Mouse (Mus musculus): Measurements from ENCODE around the gene Atg10. TPM values are rescaled to one million over a fixed set of nuclear protein-coding genes. Genes with fewer than 3 reads are reported as not detected.
A peak's percentile ranks its signal among the peaks of the same experiment; 100 is the strongest.
"Not testable (repeated sequence)": the region's sequence is repeated elsewhere in the genome, so short reads cannot be mapped to it uniquely, and the experiment has no call there.

Atg10 gene
- polyA plus RNA-seq, 1 experiment from 2014 or later: 16.8 TPM

GRCm38 (mm10) chr13:90926938-90927633 is 296.7 kb downstream of the Atg10 start:
- ATAC-seq: no peak
- 68% methylated on average over 5 of the region's 5 CpGs for WGBS

GRCm38 (mm10) chr13:90926125-90926765 is 297.5 kb downstream of the Atg10 start:
- no peak overlapping the region for H3K27ac ChIP-seq (ENCODE audit: low read length)
- H3K9me3 ChIP-seq (ENCODE audit: control insufficient read depth, low read length): no peaks in the 10 kb centered on the region
- H3K4me1 ChIP-seq (ENCODE audit: control insufficient read depth, insufficient read depth, low read length): 0 out of 2 replicates have a peak, but pooled peaks cover 3% of the 10 kb centered on the region
- H3K36me3 ChIP-seq (ENCODE audit: control insufficient read depth, insufficient read depth, low read length): peaks cover 6% of the 10 kb centered on the region; the same call in 1 of the 2 replicates
- WGBS: 82% methylated on average over 7 of the region's 7 CpGs
- H3K4me2 ChIP-seq (ENCODE audit: low read depth, low read length): no peak overlapping the region
- no peak overlapping the region for H3K9ac ChIP-seq (ENCODE audit: low read depth, low read length)
- H3K4me3 ChIP-seq (ENCODE audit: low read length): no peak overlapping the region
- no peaks in the 10 kb centered on the region for H3K27me3 ChIP-seq (replicated peaks; ENCODE audit: control insufficient read depth, insufficient read depth, low read length)
- ATAC-seq: no peak

More at GRCm38 (mm10) chr13:90926938-90927633, 296.7 kb downstream of the Atg10 start:
- no peak overlapping the region for H3K27ac ChIP-seq (ENCODE audit: low read length)
- no peak overlapping the region for H3K4me3 ChIP-seq (ENCODE audit: low read length)
- H3K27me3 ChIP-seq (replicated peaks; ENCODE audit: control insufficient read depth, insufficient read depth, low read length): no peaks in the 10 kb centered on the region
- no peak overlapping the region for H3K9ac ChIP-seq (ENCODE audit: low read depth, low read length)
- no peak overlapping the region for H3K4me2 ChIP-seq (ENCODE audit: low read depth, low read length)
- peaks cover 6% of the 10 kb centered on the region; the same call in 1 of the 2 replicates for H3K36me3 ChIP-seq (ENCODE audit: control insufficient read depth, insufficient read depth, low read length)
- H3K4me1 ChIP-seq (ENCODE audit: control insufficient read depth, insufficient read depth, low read length): 0 out of 2 replicates have a peak, but pooled peaks cover 3% of the 10 kb centered on the region
- no peaks in the 10 kb centered on the region for H3K9me3 ChIP-seq (ENCODE audit: control insufficient read depth, low read length)

- no peaks in the 10 kb centered on the region for H3K27me3 ChIP-seq (replicated peaks; ENCODE audit: control insufficient read depth, insufficient read depth, low read length)
- no peak overlapping the region for H3K9ac ChIP-seq (ENCODE audit: low read depth, low read length)
- H3K4me2 ChIP-seq (ENCODE audit: low read depth, low read length): no peak overlapping the region
- H3K9me3 ChIP-seq (ENCODE audit: control insufficient read depth, low read length): no peaks in the 10 kb centered on the region
- H3K36me3 ChIP-seq (ENCODE audit: control insufficient read depth, insufficient read depth, low read length): peaks cover 6% of the 10 kb centered on the region; the same call in 1 of the 2 replicates
- WGBS: 93% methylated on average over 5 of the region's 5 CpGs
- 0 out of 2 replicates have a peak, but pooled peaks cover 3% of the 10 kb centered on the region for H3K4me1 ChIP-seq (ENCODE audit: control insufficient read depth, insufficient read depth, low read length)
- ATAC-seq: no peak
- H3K4me3 ChIP-seq (ENCODE audit: low read length): no peak overlapping the region
- no peak overlapping the region for H3K27ac ChIP-seq (ENCODE audit: low read length)
Measured at GRCm38 (mm10) chr13:90925191-90925590, 298.6 kb downstream of the Atg10 start.

- Histone ChIP-seq H3K9ac (ENCODE audit: low read depth, low read length) (peak overlapping the region; percentile 98), H3K27me3 (replicated peaks; ENCODE audit: control insufficient read depth, insufficient read depth, low read length) (no peaks in the 10 kb centered on the region), H3K36me3 (ENCODE audit: control insufficient read depth, insufficient read depth, low read length) (peaks cover 6% of the 10 kb centered on the region; the same call in 1 of the 2 replicates), H3K9me3 (ENCODE audit: control insufficient read depth, low read length) (no peaks in the 10 kb centered on the region), H3K4me2 (ENCODE audit: low read depth, low read length) (peak overlapping the region; percentile 60), H3K4me1 (ENCODE audit: control insufficient read depth, insufficient read depth, low read length) (0 out of 2 replicates have a peak, but pooled peaks cover 3% of the 10 kb centered on the region), H3K4me3 (ENCODE audit: low read length) (peak overlapping the region; percentile 81), H3K27ac (ENCODE audit: low read length) (no peak overlapping the region; the same call in 1 of the 2 replicates)
- WGBS: 45% methylated on average over 9 of the region's 9 CpGs
- ATAC-seq: no peak
Measured at GRCm38 (mm10) chr13:90924072-90924471, 299.7 kb downstream of the Atg10 start.

GRCm38 (mm10) chr13:90923617-90924016 is 300.2 kb downstream of the Atg10 start:
- not testable (repeated sequence) for H3K9me3 ChIP-seq (ENCODE audit: control insufficient read depth, low read length)

GRCm38 (mm10) chr13:90922751-90923612 is 300.8 kb downstream of the Atg10 start, which contains the start of gene Rps23:
TSS of gene Rps23 (plus strand) at chr13:90922958.
- 0 out of 2 replicates have a peak, but pooled peaks cover 3% of the 10 kb centered on the region for H3K4me1 ChIP-seq (ENCODE audit: control insufficient read depth, insufficient read depth, low read length)
- H3K36me3 ChIP-seq (ENCODE audit: control insufficient read depth, insufficient read depth, low read length): peaks cover 3% of the 10 kb centered on the region; the same call in 1 of the 2 replicates
- peak within 1 kb of the TSS; percentile 84 for H3K27ac ChIP-seq (ENCODE audit: low read length)
- peak; percentile 98 for ATAC-seq
- peak within 1 kb of the TSS; percentile 98 for H3K9ac ChIP-seq (ENCODE audit: low read depth, low read length)
- H3K4me2 ChIP-seq (ENCODE audit: low read depth, low read length): peak within 1 kb of the TSS; percentile 60
- under 1% methylated on average over 57 of the region's 57 CpGs for WGBS
- no peaks in the 10 kb centered on the region for H3K27me3 ChIP-seq (replicated peaks; ENCODE audit: control insufficient read depth, insufficient read depth, low read length)
- no peaks in the 10 kb centered on the region for H3K9me3 ChIP-seq (ENCODE audit: control insufficient read depth, low read length)
- H3K4me3 ChIP-seq (ENCODE audit: low read length): peak within 1 kb of the TSS; percentile 81

More at GRCm38 (mm10) chr13:90923617-90924016, 300.2 kb downstream of the Atg10 start:
- H3K9ac ChIP-seq (ENCODE audit: low read depth, low read length): peak overlapping the region; percentile 98
- peak overlapping the region; percentile 84; the same call in 1 of the 2 replicates for H3K27ac ChIP-seq (ENCODE audit: low read length)
- peak overlapping the region; percentile 60 for H3K4me2 ChIP-seq (ENCODE audit: low read depth, low read length)
- H3K27me3 ChIP-seq (replicated peaks; ENCODE audit: control insufficient read depth, insufficient read depth, low read length); H3K36me3 ChIP-seq (ENCODE audit: control insufficient read depth, insufficient read depth, low read length); H3K4me1 ChIP-seq (ENCODE audit: control insufficient read depth, insufficient read depth, low read length); ATAC-seq: not testable (repeated sequence)
- peak overlapping the region; percentile 81 for H3K4me3 ChIP-seq (ENCODE audit: low read length)
- WGBS: under 1% methylated on average over 13 of the region's 13 CpGs

- ATAC-seq: no peak
- Histone ChIP-seq H3K9ac (ENCODE audit: low read depth, low read length) (no peak overlapping the region), H3K36me3 (ENCODE audit: control insufficient read depth, insufficient read depth, low read length) (no peaks in the 10 kb centered on the region), H3K4me3 (ENCODE audit: low read length) (no peak overlapping the region), H3K4me2 (ENCODE audit: low read depth, low read length) (no peak overlapping the region), H3K27me3 (replicated peaks; ENCODE audit: control insufficient read depth, insufficient read depth, low read length) (no peaks in the 10 kb centered on the region), H3K27ac (ENCODE audit: low read length) (no peak overlapping the region), H3K9me3 (ENCODE audit: control insufficient read depth, low read length) (no peaks in the 10 kb centered on the region), H3K4me1 (ENCODE audit: control insufficient read depth, insufficient read depth, low read length) (no peaks in the 10 kb centered on the region)
- WGBS: 89% methylated on average over 4 of the region's 4 CpGs
Measured at GRCm38 (mm10) chr13:90914721-90915120, 309.0 kb downstream of the Atg10 start.

- H3K9me3 ChIP-seq (ENCODE audit: control insufficient read depth, low read length): no peaks in the 10 kb centered on the region
- WGBS: 61% methylated on average over 7 of the region's 7 CpGs
- H3K27me3 ChIP-seq (replicated peaks; ENCODE audit: control insufficient read depth, insufficient read depth, low read length): no peaks in the 10 kb centered on the region
- H3K27ac ChIP-seq (ENCODE audit: low read length): no peak overlapping the region
- H3K36me3 ChIP-seq (ENCODE audit: control insufficient read depth, insufficient read depth, low read length): no peaks in the 10 kb centered on the region
- no peak overlapping the region for H3K4me3 ChIP-seq (ENCODE audit: low read length)
- ATAC-seq: no peak
- no peaks in the 10 kb centered on the region for H3K4me1 ChIP-seq (ENCODE audit: control insufficient read depth, insufficient read depth, low read length)
- H3K9ac ChIP-seq (ENCODE audit: low read depth, low read length): no peak overlapping the region
- H3K4me2 ChIP-seq (ENCODE audit: low read depth, low read length): no peak overlapping the region
Measured at GRCm38 (mm10) chr13:90913675-90914192, 310.0 kb downstream of the Atg10 start.

Measured in intestine, embryonic 16.5 days (tissue).